Mouse (Mus musculus): Measurements from ENCODE around the gene Eif2b2. TPM values are rescaled to one million over a fixed set of nuclear protein-coding genes. Genes with fewer than 3 reads are reported as not detected.

Gene Eif2b2
- polyA plus RNA-seq, 1 experiment = 82.6 TPM

- no peak for DNase-seq (ENCODE audit: low spot score)
Measured at GRCm38 (mm10) chr12:85252083-85252482, 32.8 kb downstream of the Eif2b2 start.

GRCm38 (mm10) chr12:85256074-85256751 lies 36.9 kb downstream of the Eif2b2 start:
- no peak for DNase-seq (ENCODE audit: low spot score)

GRCm38 (mm10) chr12:85257008-85257639 lies 37.8 kb downstream of the Eif2b2 start:
- DNase-seq (ENCODE audit: low spot score) = no peak

- no peak for DNase-seq (ENCODE audit: low spot score)
Measured at GRCm38 (mm10) chr12:85262489-85262888, 43.2 kb downstream of the Eif2b2 start.

GRCm38 (mm10) chr12:85263190-85263589 lies 43.9 kb downstream of the Eif2b2 start:
- DNase-seq (ENCODE audit: low spot score) = no peak

- no peak for DNase-seq (ENCODE audit: low spot score)
Measured at GRCm38 (mm10) chr12:85264531-85264930, 45.2 kb downstream of the Eif2b2 start.

GRCm38 (mm10) chr12:85264940-85265339 lies 45.7 kb downstream of the Eif2b2 start:
- DNase-seq (ENCODE audit: low spot score) = no peak

- no peak for DNase-seq (ENCODE audit: low spot score)
Measured at GRCm38 (mm10) chr12:85266248-85266647, 47.0 kb downstream of the Eif2b2 start.

- no peak for DNase-seq (ENCODE audit: low spot score)
Measured at GRCm38 (mm10) chr12:85269821-85270220, 50.5 kb downstream of the Eif2b2 start.

GRCm38 (mm10) chr12:85270319-85270718 lies 51.0 kb downstream of the Eif2b2 start, which contains the start of gene Mlh3:
Mlh3 (minus strand) TSS chr12:85270599.
- DNase-seq (ENCODE audit: low spot score) = peak; percentile 69

- no peak for DNase-seq (ENCODE audit: low spot score)
Measured at GRCm38 (mm10) chr12:85271132-85271842, 52.0 kb downstream of the Eif2b2 start.

- DNase-seq (ENCODE audit: low spot score) = no peak
Measured at GRCm38 (mm10) chr12:85271843-85272206, 52.5 kb downstream of the Eif2b2 start.

GRCm38 (mm10) chr12:85273508-85273907 lies 54.2 kb downstream of the Eif2b2 start:
- DNase-seq (ENCODE audit: low spot score) = no peak

Other genes starting within 250 kb of the Eif2b2 start
- 102 and 107 TPM in 2 replicates for gene Fcf1, start 248.6 kb upstream of the Eif2b2 start, polyA plus RNA-seq (2012; rRNA removed)
- gene Arel1, start 248.6 kb upstream of the Eif2b2 start, polyA plus RNA-seq (2012; rRNA removed) = 22.3 and 22.6 TPM in 2 replicates
- 26.9 and 31.9 TPM in 2 replicates for gene Ylpm1, start 223.2 kb upstream of the Eif2b2 start, polyA plus RNA-seq (2012; rRNA removed)
- 2.3 and 2.7 TPM in 2 replicates for gene Prox2, start 108.7 kb upstream of the Eif2b2 start, polyA plus RNA-seq (2012; rRNA removed)
- 128 and 139 TPM in 2 replicates for gene Dlst, start 108.6 kb upstream of the Eif2b2 start, polyA plus RNA-seq (2012; rRNA removed)
- gene Rps6kl1, start 68.2 kb upstream of the Eif2b2 start, polyA plus RNA-seq (2012; rRNA removed) = 0.32 and 0.34 TPM in 2 replicates
- 6.0 and 7.7 TPM in 2 replicates for gene Pgf, start 41.7 kb upstream of the Eif2b2 start, polyA plus RNA-seq (2012; rRNA removed)
- gene Mlh3, start 51.1 kb downstream of the Eif2b2 start, polyA plus RNA-seq (2012; rRNA removed) = 10.9 and 12.4 TPM in 2 replicates
- gene Acyp1, start 69.0 kb downstream of the Eif2b2 start, polyA plus RNA-seq (2012; rRNA removed) = 40.4 and 47.4 TPM in 2 replicates
- 1.1 and 1.3 TPM in 2 replicates for gene Zc2hc1c, start 69.1 kb downstream of the Eif2b2 start, polyA plus RNA-seq (2012; rRNA removed)
- 54.2 and 64.1 TPM in 2 replicates for gene Nek9, start 119.9 kb downstream of the Eif2b2 start, polyA plus RNA-seq (2012; rRNA removed)
- gene Tmed10, start 155.4 kb downstream of the Eif2b2 start, polyA plus RNA-seq (2012; rRNA removed) = 207 and 230 TPM in 2 replicates

Data from urinary bladder, adult 2 months (tissue).